Mouse (Mus musculus): ENCODE results near the gene Adal. TPM values are rescaled to one million over a fixed set of nuclear protein-coding genes. Genes with fewer than 3 reads are reported as not detected.

Gene Adal
- polyA plus RNA-seq, 1 experiment from 2014 or later = 22.7 TPM

Other genes starting within 250 kb of the Adal start
- gene Ubr1, start 169.7 kb upstream of the Adal start, polyA plus RNA-seq (2014; fragmentation: Nextera tagmentation; extraction: Ambion mirVana) = 17.9 and 30.5 TPM in 2 replicates
- gene Tmem62, start 163.4 kb upstream of the Adal start, polyA plus RNA-seq (2014; fragmentation: Nextera tagmentation; extraction: Ambion mirVana) = 6.1 and 6.5 TPM in 2 replicates
- 48.0 and 53.6 TPM in 2 replicates for gene Ccndbp1, start 132.0 kb upstream of the Adal start, polyA plus RNA-seq (2014; fragmentation: Nextera tagmentation; extraction: Ambion mirVana)
- gene Epb42, start 103.4 kb upstream of the Adal start, polyA plus RNA-seq (2014; fragmentation: Nextera tagmentation; extraction: Ambion mirVana) = 0.53 and 0.93 TPM in 2 replicates
- 8.4 and 9.3 TPM in 2 replicates for gene Tgm5, start 54.6 kb upstream of the Adal start, polyA plus RNA-seq (2014; fragmentation: Nextera tagmentation; extraction: Ambion mirVana)
- 0.12 and 0.14 TPM in 2 replicates for gene Tgm7, start 30.6 kb upstream of the Adal start, polyA plus RNA-seq (2014; fragmentation: Nextera tagmentation; extraction: Ambion mirVana)
- 15.0 and 22.1 TPM in 2 replicates for gene Lcmt2, start 225 bp downstream of the Adal start, polyA plus RNA-seq (2014; fragmentation: Nextera tagmentation; extraction: Ambion mirVana)
- 36.4 and 59.9 TPM in 2 replicates for gene Tubgcp4, start 30.2 kb downstream of the Adal start, polyA plus RNA-seq (2014; fragmentation: Nextera tagmentation; extraction: Ambion mirVana)
- 9.6 and 13.3 TPM in 2 replicates for gene Zscan29, start 30.7 kb downstream of the Adal start, polyA plus RNA-seq (2014; fragmentation: Nextera tagmentation; extraction: Ambion mirVana)
- 55.0 and 91.9 TPM in 2 replicates for gene Trp53bp1, start 131.0 kb downstream of the Adal start, polyA plus RNA-seq (2014; fragmentation: Nextera tagmentation; extraction: Ambion mirVana)
- gene Map1a, start 149.2 kb downstream of the Adal start, polyA plus RNA-seq (2014; fragmentation: Nextera tagmentation; extraction: Ambion mirVana) = 5.8 and 7.0 TPM in 2 replicates
- gene Ppip5k1, start 215.0 kb downstream of the Adal start, polyA plus RNA-seq (2014; fragmentation: Nextera tagmentation; extraction: Ambion mirVana) = 10.1 and 13.3 TPM in 2 replicates
- 3.3 and 7.9 TPM in 2 replicates for gene Ckmt1, start 217.3 kb downstream of the Adal start, polyA plus RNA-seq (2014; fragmentation: Nextera tagmentation; extraction: Ambion mirVana)
- not detected in 2 replicates for gene Strc, start 246.7 kb downstream of the Adal start, polyA plus RNA-seq (2014; fragmentation: Nextera tagmentation; extraction: Ambion mirVana)